Mouse (Mus musculus) mature B cell (primary cell): ENCODE measurements around the gene Ism2.

ENCODE experiments used
- in situ Hi-C: fragments of 300-500 bp; cut with MboI; formaldehyde crosslinking; loops from 2 replicates; pipeline ENCODE4 v1.14.3; 2019

Ism2 gene

DNA sequence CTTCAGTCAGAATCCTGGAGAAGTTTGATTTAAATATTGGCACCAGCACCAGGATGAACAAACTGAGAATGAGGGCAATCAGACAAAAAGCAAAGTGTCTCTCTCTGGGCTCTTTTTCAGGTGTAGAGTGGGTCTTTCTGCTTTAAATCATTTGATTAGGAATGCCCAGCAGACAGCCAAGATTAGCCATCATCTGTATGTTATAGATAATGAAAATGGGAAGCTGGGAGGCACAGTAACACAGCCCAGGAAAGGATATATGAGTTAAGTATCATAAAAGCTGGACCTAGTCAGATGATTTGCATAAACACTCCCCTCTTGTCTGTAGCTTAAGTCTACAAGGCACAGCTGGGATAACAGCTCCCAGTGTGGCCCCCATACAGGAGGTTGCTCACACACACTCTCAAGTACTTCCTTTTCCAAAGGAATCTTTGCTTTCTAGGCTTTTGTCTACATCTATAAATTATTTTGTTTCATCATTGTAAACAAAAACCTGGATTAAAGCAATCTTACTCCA lies 69.1 kb downstream of the Ism2 start:
- in situ Hi-C loops, result no loop called here

DNA sequence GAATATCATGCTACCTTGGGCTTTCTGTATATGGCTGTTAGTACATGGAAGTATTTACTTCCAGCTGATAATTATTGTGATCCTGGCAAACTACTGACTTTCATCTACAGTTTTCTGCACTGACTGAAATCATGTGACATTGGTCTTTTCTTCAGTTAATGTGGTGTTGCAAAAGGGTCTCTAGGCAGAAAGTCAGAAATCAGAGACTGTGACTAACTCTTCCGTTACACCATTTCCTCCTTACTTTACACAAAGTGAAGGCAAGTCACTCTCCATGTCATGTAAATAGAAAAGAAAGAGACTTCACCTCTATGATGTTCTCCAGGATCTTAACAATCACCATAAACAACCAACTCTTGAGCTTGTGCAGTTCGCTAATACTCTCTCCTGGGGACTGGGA lies 69.9 kb downstream of the Ism2 start:
- in situ Hi-C loops, result no loop called here
